Mouse (Mus musculus): ENCODE results near the gene Ccna1.

DNA sequence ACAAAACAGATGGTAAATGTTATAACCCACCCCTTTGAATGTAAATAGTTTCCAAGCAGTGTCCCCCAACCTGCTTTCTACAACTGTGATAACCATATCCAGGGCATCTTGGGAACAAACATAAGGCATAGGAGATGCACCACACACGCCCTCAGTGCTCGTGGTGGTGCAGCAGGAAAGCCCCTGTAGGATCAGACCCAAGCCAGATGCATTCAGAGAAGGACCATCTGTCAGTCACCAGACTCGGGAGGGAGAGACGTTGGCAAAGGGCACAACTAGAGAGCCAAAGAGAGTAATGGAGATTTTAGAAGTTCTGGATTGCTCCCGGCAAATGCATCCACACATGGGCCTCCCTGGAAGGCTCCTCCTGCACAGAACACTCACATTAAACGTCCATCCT lies 29.5 kb upstream of the Ccna1 start:
- TF ChIP-seq CTCF (IDR thresholded peaks at IDR 0.05) (no peak), EP300 (IDR thresholded peaks at IDR 0.05) (no peak)
